Comparison of ENCODE assay signal across 8 mouse cellular contexts in genomic region chr4:97778211-97779002, GRCm38 (mm10). TPM values are rescaled to one million over a fixed set of nuclear protein-coding genes. Genes with fewer than 3 reads are reported as not detected.
A peak's percentile ranks its signal among the peaks of the same experiment; 100 is the strongest.
DNase-seq lines count a peak whose midpoint lies in the region; ATAC-seq and TF ChIP-seq lines count a peak whose summit lies in the region.

No protein-coding gene starts in this region.

- no peak; the same call in 1 of the 2 replicates for ATAC-seq in forebrain, embryonic 12.5 days (ENCODE audit: low FRiP score)
- ATAC-seq in hindbrain, postnatal 0 days, result peak; percentile 19; the same call in 1 of the 2 replicates
- no peak for ATAC-seq in stomach, embryonic 16.5 days (ENCODE audit: insufficient read depth, low FRiP score)

- H3K27me3 ChIP-seq in forebrain, embryonic 12.5 days, result no peaks in the 10 kb centered on the region
- H3K27me3 ChIP-seq in hindbrain, postnatal 0 days (ENCODE audit: insufficient read depth, low read length), result no peaks in the 10 kb centered on the region
- no peaks in the 10 kb centered on the region for H3K27me3 ChIP-seq in stomach, embryonic 16.5 days (ENCODE audit: control insufficient read depth, insufficient read depth, low read length)

- peaks cover 10% of the 10 kb centered on the region for H3K36me3 ChIP-seq in forebrain, embryonic 12.5 days (replicated peaks)
- H3K36me3 ChIP-seq in hindbrain, postnatal 0 days (ENCODE audit: insufficient read depth, low read length), result peaks cover 4% of the 10 kb centered on the region; the same call in 1 of the 2 replicates
- peaks cover 5% of the 10 kb centered on the region for H3K36me3 ChIP-seq in stomach, embryonic 16.5 days (ENCODE audit: control insufficient read depth, insufficient read depth, low read length)

- DNase-seq in ovary, postnatal 36 days (ENCODE audit: low spot score), result peak; percentile 48
- no peak for DNase-seq in ovary, postnatal 14 days (ENCODE audit: low spot score)
- peak; percentile 25 for DNase-seq in brain, embryonic 14.5 days (ENCODE audit: low read depth)
- DNase-seq in hindbrain, postnatal 0 days (ENCODE audit: low spot score), result no peak
- DNase-seq in lung, postnatal 4 days, result peak; percentile 56 to 62
- DNase-seq in left cerebral cortex, adult 9 months (ENCODE audit: low spot score in 2 of 2), result no peak

- peak overlapping the region; percentile 63 for H3K4me3 ChIP-seq in forebrain, embryonic 12.5 days (replicated peaks)
- peak overlapping the region; percentile 88 for H3K4me3 ChIP-seq in hindbrain, postnatal 0 days (ENCODE audit: low read length)
- H3K4me3 ChIP-seq in stomach, embryonic 16.5 days (replicated peaks; ENCODE audit: low read length), result peak overlapping the region; percentile 89

- H3K4me2 ChIP-seq in forebrain, embryonic 12.5 days, result peak overlapping the region; percentile 83
- peak overlapping the region; percentile 85 for H3K4me2 ChIP-seq in hindbrain, postnatal 0 days (ENCODE audit: low read depth, low read length)
- peak overlapping the region; percentile 65 for H3K4me2 ChIP-seq in stomach, embryonic 16.5 days (ENCODE audit: low read depth, low read length)

- peak overlapping the region; percentile 99 for H3K9ac ChIP-seq in forebrain, embryonic 12.5 days
- H3K9ac ChIP-seq in hindbrain, postnatal 0 days (replicated peaks; ENCODE audit: low read length), result peak overlapping the region; percentile 97
- peak overlapping the region; percentile 99 for H3K9ac ChIP-seq in stomach, embryonic 16.5 days (ENCODE audit: low read length)

- no peak for TF ChIP-seq CTCF in brain, embryonic 14.5 days (IDR thresholded peaks at IDR 0.05; ENCODE audit: borderline replicate concordance, extremely low read depth, insufficient read depth, insufficient read length)
- no peak for TF ChIP-seq CTCF in hindbrain, postnatal 0 days (IDR thresholded peaks at IDR 0.05; ENCODE audit: low read depth)

- under 1% methylated on average over 85 of the region's 94 CpGs for WGBS in forebrain, embryonic 12.5 days
- WGBS in hindbrain, postnatal 0 days, result 3% methylated on average over 88 of the region's 94 CpGs
- WGBS in stomach, embryonic 16.5 days, result under 1% methylated on average over 92 of the region's 94 CpGs

- TF ChIP-seq POLR2A in brain, embryonic 14.5 days (IDR thresholded peaks at IDR 0.05; ENCODE audit: borderline replicate concordance, extremely low read depth, insufficient read depth, insufficient read length, poor library complexity, severe bottlenecking), result no peak

- no peaks in the 10 kb centered on the region for H3K9me3 ChIP-seq in forebrain, embryonic 12.5 days
- H3K9me3 ChIP-seq in hindbrain, postnatal 0 days (ENCODE audit: low read length), result no peaks in the 10 kb centered on the region
- no peaks in the 10 kb centered on the region for H3K9me3 ChIP-seq in stomach, embryonic 16.5 days (replicated peaks; ENCODE audit: control insufficient read depth, low read length)

- peaks cover 31% of the 10 kb centered on the region for H3K4me1 ChIP-seq in forebrain, embryonic 12.5 days
- H3K4me1 ChIP-seq in hindbrain, postnatal 0 days (ENCODE audit: insufficient read depth, low read length), result no peaks in the 10 kb centered on the region; the same call in 1 of the 2 replicates
- H3K4me1 ChIP-seq in stomach, embryonic 16.5 days (ENCODE audit: control insufficient read depth, insufficient read depth, low read length), result peaks cover 14% of the 10 kb centered on the region

- H3K27ac ChIP-seq in forebrain, embryonic 12.5 days, result peak overlapping the region; percentile 94
- peak overlapping the region; percentile 93 for H3K27ac ChIP-seq in hindbrain, postnatal 0 days
- peak overlapping the region; percentile 98 for H3K27ac ChIP-seq in stomach, embryonic 16.5 days (ENCODE audit: low read length)

RNA-seq across cellular contexts. Expression of gene E130114P18Rik, which starts 0.5 kb away (rescaled TPM):
- 19.7 and 31.1 TPM in 2 replicates for polyA plus RNA-seq in brain, embryonic 14.5 days (2012; rRNA removed)
- 50.8 and 52.3 TPM in 2 replicates for polyA plus RNA-seq in forebrain, embryonic 12.5 days (2016; fragmentation: Nextera tagmentation; extraction: Ambion mirVana)
- 17.1 and 22.3 TPM in 2 replicates for total RNA-seq in hindbrain, postnatal 0 days (2014; rRNA removed)
- polyA plus RNA-seq in hindbrain, postnatal 0 days (2015; fragmentation: Nextera tagmentation; extraction: Ambion mirVana), result 31.6 and 37.8 TPM in 2 replicates
- polyA plus RNA-seq in stomach, embryonic 16.5 days (2015; fragmentation: Nextera tagmentation; extraction: Ambion mirVana), result 2.5 and 2.6 TPM in 2 replicates

RNA-seq across cellular contexts. Expression of gene Nfia, which starts 5.9 kb away (rescaled TPM):
- 54.5 and 56.0 TPM in 2 replicates for polyA plus RNA-seq in brain, embryonic 14.5 days (2012; rRNA removed)
- 62.1 and 67.2 TPM in 2 replicates for polyA plus RNA-seq in forebrain, embryonic 12.5 days (2016; fragmentation: Nextera tagmentation; extraction: Ambion mirVana)
- 73.5 and 97.2 TPM in 2 replicates for total RNA-seq in hindbrain, postnatal 0 days (2014; rRNA removed)
- 71.0 and 76.8 TPM in 2 replicates for polyA plus RNA-seq in hindbrain, postnatal 0 days (2015; fragmentation: Nextera tagmentation; extraction: Ambion mirVana)
- polyA plus RNA-seq in stomach, embryonic 16.5 days (2015; fragmentation: Nextera tagmentation; extraction: Ambion mirVana), result 42.9 and 45.1 TPM in 2 replicates

Comparison
In these comparisons a context has a peak if more than half of its experiments do, and no peak if none do; other contexts are left out.
1. DNase-seq: peak in ovary, postnatal 36 days (single experiment), brain, embryonic 14.5 days (single experiment) and lung, postnatal 4 days (2 of 2); none in ovary, postnatal 14 days (single experiment), hindbrain, postnatal 0 days (single experiment) and left cerebral cortex, adult 9 months (0 of 2).
2. Peak in every context shown above with its lines, with median percentiles within 50 percentile points of each other: H3K27ac ChIP-seq, H3K4me2 ChIP-seq, H3K4me3 ChIP-seq and H3K9ac ChIP-seq.